Mouse (Mus musculus) retina, adult 2 months (tissue): Measurements from ENCODE around the gene Klf17.
"Not testable (repeated sequence)": the region's sequence is repeated elsewhere in the genome, so short reads cannot be mapped to it uniquely, and the experiment has no call there.

Source experiments
- DNase-seq: peaks from one replicate; pipeline ENCODE4 v3.0.0-alpha.2; 2012; ENCODE audit warnings: low read depth, low spot score

The Klf17 gene

DNA sequence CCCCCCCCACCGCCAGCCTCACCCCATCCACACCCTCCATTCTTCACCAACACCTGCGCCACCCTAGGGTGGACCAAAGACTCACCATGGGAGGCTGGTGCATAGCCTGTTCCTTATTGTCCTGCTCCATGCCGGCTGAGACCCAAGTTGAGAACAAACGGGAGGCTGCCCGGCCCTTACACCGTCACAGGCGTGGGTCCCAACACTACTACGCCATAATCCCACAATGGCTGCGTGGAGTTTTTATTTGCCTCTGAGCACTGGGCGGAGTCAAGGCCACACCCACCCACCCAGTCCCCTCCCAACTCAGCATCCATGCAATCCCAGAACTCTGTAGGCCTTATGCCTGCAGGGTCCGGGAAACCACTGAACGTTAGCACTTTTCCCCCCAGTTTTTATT lies at the start of gene Klf17:
Gene Klf17 (minus strand): TSS at position 233 of the 400 bp plus-strand sequence.
- no peak for DNase-seq

DNA sequence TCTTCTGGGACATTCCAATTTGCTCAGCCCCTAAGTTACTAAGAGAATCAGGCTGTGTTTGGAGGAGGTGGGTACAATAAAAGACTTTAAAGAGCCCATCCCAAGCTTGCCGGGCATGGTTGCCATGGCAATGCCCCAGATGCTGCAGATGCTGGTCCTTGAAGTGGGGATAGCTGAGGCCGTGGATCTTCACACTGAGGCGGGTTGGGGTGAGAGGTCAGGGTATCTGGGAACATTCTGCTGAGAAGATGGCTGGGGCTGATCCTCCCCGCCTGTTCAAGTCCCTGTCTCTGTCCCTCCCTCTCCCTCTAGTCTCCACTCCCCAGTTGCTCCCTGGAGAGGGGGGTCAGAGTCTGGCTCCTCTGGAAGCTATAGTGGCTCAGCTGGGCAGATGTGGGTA lies 48.9 kb upstream of the Klf17 start:
- DNase-seq: no peak

DNA sequence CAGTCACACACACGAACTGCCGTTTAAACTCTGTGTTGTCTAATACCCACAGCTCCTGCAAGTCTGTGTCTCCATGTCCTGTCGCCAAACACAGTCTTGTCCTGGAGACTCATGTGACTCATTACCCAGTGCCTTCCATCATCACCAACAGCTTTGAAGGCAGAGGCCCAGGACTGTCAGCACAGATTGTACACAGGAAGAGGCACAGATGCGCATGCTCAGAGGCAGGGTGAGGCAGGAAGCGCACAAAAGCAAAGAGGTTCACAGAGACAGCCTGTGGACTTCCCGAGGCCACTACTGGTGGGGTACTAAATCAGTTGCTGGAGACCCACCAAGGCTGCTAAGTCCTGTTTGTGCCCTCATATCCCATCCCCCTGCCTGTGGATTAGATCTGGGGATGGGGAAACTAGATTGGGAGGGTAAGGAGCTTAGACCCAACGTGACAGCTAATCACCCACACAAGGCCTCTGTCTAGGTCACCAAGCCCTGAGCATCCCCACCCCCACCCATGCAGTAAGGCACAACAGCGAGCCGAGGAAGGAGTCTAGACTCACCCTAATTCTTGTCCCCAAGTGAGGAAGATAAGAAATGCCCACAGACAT lies 48.2 kb upstream of the Klf17 start:
- peak; percentile 88 for DNase-seq

DNA sequence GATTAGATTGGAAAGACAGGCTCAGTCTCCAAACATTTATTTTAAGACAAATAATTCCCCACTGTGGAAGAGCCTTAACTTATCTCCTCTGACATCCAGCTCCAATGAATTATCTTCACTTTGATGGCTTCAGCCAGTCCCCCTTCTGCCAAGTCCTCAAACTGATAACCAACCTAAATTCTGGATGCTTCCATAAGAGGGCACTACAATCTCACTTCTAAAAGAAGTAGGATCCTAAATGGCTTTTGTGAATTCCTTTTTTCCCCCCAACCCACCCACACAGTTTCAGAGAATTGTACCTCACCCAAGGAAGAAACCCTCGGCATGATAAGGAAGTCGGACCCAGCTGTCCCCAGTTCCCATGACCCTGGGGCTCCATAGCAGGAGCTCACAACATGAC lies 45.5 kb upstream of the Klf17 start:
- no peak for DNase-seq

DNA sequence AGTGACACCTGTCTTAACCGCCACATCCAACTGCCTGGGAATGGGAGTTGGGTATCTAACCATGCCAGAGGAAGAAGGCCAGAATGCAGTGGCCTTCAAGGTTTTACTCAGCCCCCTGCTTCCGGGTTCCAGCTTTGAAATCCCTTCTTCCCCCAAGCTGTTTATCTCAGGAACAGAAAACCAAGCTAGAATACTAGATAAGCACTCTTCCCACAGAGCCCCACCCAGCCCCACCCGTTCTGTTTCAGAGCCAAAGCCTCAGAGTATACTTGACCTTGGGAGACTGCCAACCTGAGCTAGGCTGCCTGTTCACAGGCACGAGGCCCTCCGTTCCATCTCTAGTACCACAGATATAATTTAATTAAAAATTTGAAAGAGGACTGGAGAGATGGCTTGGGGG lies 41.5 kb upstream of the Klf17 start:
- no peak for DNase-seq

DNA sequence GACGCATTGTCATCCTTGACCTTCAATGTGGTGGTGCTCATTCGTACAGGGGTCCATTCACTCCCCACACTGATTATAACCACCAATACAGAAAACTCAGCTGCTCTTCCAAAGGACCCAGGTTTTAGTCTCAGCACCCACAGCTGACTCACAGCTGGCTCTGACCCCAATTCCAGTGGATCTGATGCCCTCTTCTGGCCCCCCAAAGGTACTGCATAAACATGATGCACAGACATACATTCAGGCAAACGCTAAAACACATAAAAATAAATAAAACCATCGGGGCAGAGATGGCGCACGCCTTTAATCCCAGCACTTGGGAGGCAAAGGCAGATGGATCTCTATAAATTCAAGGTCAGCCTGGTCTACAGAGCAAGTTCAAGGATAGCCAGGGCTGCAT lies 34.5 kb upstream of the Klf17 start:
- DNase-seq: no peak

DNA sequence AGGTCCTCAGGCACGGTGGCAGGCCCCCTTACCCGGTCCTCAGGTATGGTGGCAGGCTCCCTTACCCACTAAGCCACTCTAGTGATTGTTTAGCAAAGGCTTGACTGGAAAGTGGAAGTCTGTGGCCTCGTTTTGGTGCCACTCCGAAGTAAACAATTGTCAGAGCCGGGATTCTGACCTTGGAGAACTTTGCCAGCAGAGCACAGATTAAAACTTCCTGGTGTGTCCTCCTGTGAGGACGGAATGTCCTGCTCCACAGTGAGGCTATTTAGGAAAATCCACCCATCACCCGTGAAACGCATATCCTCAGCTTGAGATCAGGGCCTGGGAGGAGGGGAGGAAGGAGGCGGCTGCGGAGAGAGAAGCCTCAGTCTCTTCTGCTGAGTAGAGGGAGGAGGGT lies 22.9 kb upstream of the Klf17 start:
- DNase-seq: no peak

DNA sequence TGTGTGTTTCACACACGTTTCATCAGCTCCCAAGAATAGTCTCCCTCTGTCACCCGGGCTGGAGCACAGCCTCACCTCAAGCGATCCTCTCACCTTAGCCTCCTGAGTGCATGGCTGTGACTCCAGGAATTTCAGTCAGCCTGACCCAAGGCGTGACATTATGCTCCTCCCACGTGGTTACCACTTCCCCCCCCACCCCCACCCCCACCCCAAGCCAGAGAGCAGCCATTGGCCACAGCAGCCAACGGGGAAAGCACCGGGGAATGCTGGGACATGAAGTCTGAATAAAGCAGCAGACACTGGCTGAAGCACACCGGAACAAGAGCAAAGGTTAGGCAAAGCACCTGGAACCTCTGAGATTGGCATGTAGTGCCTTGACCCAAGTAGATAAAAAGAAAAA lies 21.5 kb upstream of the Klf17 start:
- DNase-seq: no peak

DNA sequence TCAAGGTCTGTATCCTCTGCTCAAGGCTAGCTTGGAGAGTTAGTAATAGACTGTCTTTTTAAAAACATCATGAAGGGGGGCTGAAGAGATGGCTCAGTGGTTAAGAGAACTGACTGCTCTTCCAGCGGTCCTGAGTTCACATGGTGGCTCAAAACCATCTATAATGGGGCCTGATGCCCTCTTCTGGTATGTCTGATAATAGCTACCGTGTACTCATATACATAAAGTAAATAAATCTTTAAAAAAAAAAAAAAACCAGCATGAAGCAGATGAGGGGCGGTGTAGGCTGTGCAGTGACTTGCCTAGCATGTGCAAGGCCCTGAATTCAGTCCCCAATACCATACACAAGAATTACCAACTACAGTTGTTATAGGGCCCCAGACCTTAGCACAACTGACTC lies 17.5 kb upstream of the Klf17 start:
- no peak for DNase-seq

DNA sequence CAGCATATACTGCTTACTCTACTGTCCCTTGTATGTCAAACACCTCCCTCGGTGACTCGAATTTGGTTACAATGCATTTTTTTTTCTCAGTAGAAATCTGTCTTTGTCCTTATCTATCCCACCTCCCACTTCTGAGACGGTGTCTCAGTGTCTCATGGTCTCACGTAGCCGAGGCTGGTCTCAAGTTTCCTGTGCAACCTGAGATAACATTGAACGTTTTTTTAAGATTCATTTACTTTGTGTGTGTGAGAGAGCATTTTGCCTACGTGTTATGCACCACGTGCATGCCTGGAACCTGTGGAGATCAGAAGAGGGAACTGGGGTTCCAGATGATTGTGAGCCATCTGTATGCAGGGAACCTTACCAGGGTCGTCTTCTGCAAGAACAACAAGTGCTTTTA lies 7.5 kb upstream of the Klf17 start:
- DNase-seq: no peak

DNA sequence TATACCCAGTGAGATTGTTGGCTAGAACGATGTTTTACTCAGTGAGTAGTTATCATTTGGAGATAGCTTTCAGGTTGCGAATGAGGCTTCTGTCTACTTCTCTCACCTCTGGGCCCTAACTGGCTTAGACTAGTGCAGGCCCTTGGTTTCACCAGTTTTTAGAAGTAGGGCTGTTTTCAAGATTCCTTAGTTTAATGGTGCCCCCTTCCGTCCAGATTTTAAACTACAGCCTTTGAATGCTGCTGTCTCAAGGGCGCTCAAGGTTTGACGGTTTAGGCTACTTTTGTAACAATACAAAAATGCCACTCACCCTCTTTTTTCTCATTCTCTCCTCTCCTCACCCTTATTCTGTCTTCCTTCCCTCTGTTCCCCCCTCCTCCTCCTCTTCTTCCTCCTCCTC lies 5.5 kb upstream of the Klf17 start:
- peak; percentile 38 for DNase-seq

DNA sequence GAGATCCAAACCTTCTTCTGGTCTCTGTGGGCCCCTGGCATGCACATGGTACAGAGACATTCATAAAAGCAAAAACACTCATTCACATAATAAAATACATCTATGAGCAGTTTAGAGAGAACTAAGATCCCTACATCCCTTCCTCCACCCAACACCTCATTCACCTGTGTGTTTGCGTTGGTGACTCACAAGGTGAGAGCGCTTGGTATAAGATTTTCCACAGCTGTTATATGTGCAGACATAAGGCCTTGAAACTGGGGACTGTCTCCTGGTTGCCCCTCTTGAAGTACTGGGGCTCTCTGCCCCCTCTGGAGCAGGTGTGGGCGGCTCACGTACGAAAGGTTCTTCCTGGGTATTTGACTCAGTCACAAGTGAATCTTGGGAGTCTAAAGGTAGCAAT lies 5.3 kb downstream of the Klf17 start:
- no peak for DNase-seq

DNA sequence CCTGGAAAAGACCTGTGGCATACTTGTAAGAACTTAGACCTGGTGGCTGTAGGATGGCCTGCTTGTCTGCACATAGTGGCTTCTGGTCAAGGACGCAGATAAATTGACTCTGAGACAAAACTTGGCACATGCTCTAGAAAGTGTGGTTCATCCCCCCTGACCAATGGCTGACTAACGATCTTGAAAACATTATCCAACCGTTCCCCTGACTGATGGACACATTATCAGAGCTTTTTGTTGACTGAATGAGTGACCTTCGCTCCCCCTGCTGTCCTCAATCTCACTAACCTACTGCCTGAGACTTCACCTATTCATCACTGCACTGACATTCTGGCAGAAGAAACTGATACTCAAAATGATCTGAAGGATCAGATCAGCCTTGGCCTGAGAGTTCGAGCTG lies 13.0 kb downstream of the Klf17 start:
- not testable (repeated sequence) for DNase-seq

DNA sequence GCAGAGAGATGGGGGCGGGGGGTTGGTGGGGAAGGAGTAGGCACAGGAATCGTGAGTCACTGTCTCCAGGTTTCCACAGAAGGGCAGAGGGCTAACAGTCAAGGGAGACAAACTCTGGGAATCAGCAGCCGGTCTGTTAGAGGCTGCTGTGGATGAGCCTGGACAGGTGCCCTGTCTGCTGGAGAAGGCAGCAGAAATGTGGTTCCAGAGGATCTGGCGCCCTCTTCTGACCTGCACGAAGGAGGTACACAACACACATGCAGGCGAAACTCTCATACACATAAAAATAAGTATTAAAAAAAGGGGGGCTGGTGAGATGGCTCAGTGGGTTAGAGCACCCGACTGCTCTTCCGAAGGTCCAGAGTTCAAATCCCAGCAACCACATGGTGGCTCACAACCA lies 27.9 kb downstream of the Klf17 start:
- DNase-seq: no peak

DNA sequence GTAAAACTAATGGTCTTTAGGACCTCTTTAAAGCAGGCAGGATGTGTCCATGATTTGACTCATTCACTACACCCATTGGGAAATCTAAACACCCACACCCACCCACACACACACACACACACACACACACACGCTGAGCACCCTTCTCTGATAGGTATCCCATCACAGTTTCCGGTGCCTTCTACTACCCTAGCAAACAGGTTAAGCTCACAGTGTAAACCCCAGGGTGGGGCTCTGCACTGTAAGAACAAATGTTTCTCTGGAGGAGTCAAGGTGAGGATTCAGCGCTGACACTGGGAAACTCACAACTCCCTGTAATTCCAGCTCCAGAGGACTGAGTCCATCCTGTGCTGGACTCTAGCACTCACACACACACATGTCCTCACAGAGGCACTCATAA lies 33.5 kb downstream of the Klf17 start:
- no peak for DNase-seq

DNA sequence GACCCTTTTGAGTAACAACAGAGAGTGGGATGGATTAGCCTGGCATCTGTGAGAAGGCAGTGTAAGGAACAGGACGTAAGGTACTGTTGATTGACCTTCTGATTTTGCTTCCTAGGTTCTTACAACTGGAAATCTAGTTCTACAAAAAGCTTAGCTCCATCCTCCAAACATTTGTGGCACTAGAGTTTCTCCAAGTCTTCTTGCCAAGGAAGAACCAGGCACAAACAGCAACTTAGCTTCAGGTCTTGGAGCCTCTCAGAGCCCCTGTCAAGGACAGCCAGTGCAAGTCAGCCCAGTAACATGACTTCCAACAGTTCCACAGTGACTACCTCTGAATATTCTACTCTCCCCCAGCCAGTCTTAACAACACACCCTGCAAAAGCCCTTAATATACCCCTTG lies 41.3 kb downstream of the Klf17 start, which contains the start of gene Gm12845:
Gene Gm12845 (plus strand): TSS at position 301 of the 400 bp plus-strand sequence.
- DNase-seq: no peak

DNA sequence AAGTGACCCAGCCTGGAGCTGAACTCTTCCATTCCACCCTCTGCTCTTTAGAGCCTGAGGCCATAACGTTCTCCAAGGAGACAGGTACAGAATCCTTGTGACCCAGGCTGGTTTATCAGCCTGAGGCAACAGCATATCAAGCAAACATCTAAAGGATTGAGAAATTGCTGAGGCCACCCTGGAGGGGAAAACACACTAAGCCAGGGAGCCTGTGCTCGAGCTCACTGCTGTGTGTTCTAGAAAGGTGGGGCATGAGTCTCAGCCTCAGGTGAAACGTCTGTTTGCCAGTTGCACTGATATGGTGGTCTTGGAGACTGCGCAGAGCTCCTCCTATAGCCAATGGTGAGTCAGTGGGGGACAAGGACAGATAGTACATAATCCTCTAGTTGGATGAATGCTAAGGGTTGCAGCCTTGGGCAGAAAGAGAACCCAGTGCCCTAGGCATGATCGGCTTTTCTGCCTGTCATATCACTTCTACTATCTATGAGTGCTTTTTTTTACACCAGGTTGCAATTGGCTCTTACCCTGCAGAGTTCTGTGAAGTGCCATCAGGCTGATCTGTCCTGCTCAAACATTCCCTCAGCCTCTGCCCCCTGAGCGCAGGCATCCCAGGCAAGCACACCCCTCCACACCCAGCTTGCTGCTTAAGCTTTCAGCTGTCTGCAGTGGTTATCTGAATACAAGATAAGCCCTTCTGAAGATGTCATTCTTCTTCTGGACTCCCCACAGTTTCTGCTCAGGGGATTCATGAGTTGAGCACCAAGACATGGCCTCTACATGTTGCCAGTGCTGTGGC lies 51.9 kb downstream of the Klf17 start:
- no peak for DNase-seq

DNA sequence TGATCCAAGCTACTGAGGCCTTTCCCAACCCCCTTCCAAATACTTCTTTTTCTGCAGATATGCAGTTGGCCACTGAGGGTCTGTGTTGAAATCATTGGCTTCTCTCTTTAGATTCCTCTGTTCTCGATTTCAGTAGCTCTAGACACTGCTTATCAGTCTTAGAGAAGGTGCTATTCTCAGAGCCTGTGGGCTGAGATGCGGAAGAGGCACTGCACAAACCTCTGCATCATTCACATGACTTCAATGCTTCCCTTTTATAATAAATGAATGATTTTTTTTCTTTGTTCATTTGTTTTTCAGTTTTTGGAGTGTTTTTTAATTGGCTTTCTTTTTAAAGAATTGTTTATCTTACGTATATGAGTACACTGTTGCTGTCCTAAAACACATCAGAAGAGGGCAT lies 53.1 kb downstream of the Klf17 start:
- DNase-seq: no peak

DNA sequence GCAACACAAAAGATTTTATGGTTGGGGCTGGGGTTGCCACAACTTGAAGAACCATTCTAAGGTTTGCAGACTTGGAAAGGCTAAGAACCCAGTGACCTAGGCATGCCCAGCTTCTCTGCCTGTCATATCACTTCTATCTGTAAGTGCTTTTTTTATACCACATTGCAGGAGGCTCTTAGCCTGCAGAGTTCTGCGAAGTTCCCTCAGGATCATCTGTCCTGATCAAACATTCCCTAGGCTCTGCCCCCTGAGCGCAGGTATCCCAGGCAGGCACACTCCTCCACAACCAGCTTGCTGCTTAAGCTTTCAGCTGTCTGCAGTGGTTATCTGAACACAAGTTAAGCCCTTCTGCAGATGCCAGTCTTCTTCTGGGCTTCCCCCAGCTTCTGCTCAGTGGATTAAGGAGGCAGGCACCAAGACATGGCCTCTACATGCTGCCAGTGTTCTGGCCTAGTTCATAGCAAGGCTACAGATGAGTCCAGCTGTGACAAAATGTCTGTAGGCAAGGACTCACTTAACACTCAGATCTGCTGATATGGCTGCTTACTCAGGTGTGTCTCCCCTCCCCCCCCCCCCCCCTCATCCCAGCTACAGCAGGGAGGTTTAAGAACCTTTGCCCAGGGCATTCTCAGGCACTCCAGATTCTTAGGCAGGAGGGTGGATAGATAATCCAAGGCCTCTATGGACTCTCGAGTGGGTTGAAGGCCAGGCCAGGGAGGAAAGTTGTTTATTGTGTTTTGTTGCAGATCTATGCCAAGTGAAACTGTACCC lies 56.5 kb downstream of the Klf17 start:
- no peak for DNase-seq
